Mouse (Mus musculus): ENCODE measurements around the gene Eif2s3y. TPM values are rescaled to one million over a fixed set of nuclear protein-coding genes. Genes with fewer than 3 reads are reported as not detected.

Eif2s3y gene
- polyA plus RNA-seq (2014; fragmentation: Nextera tagmentation; extraction: Ambion mirVana): 22.8 and 55.5 TPM in 2 replicates

- H3K27ac ChIP-seq (ENCODE audit: low read depth, low read length): no peak within 1 kb of the TSS
- H3K36me3 ChIP-seq (ENCODE audit: control insufficient read depth, insufficient read depth, low read length): no peaks in the 10 kb centered on the region
- H3K27me3 ChIP-seq (ENCODE audit: control insufficient read depth, insufficient read depth, low read length): no peaks in the 10 kb centered on the region
- H3K9me3 ChIP-seq (ENCODE audit: control insufficient read depth, low read length): no peaks in the 10 kb centered on the region
- H3K4me1 ChIP-seq (replicated peaks; ENCODE audit: control insufficient read depth, insufficient read depth, low read length): no peaks in the 10 kb centered on the region
- H3K4me3 ChIP-seq (ENCODE audit: low read depth, low read length): peak within 1 kb of the TSS; percentile 32
- H3K4me2 ChIP-seq (replicated peaks; ENCODE audit: low read depth, low read length): 0 out of 2 replicates have a peak within 1 kb of the TSS, but pooled peaks have one; percentile 14
- 31% methylated on average over 21 of the region's 31 CpGs for WGBS
- DNase-seq (ENCODE audit: low spot score) (peak; percentile 48), ATAC-seq (ENCODE audit: low FRiP score) (peak; percentile 95)
- H3K9ac ChIP-seq (ENCODE audit: low read depth, low read length): no peak within 1 kb of the TSS
Measured at GRCm38 (mm10) chrY:1009882-1010751, at the start of gene Eif2s3y. Eif2s3y (plus strand) TSS chrY:1010543.

Other genes starting within 250 kb of the Eif2s3y start
- not detected in 2 replicates for gene Zfy1, start 213.1 kb upstream of the Eif2s3y start, polyA plus RNA-seq (2014; fragmentation: Nextera tagmentation; extraction: Ambion mirVana)
- not detected in 2 replicates for gene Uba1y, start 191.9 kb upstream of the Eif2s3y start, polyA plus RNA-seq (2014; fragmentation: Nextera tagmentation; extraction: Ambion mirVana)
- 12.8 and 20.6 TPM in 2 replicates for gene Kdm5d, start 112.8 kb upstream of the Eif2s3y start, polyA plus RNA-seq (2014; fragmentation: Nextera tagmentation; extraction: Ambion mirVana)
- gene Uty, start 235.2 kb downstream of the Eif2s3y start, polyA plus RNA-seq (2014; fragmentation: Nextera tagmentation; extraction: Ambion mirVana): 10.6 and 16.1 TPM in 2 replicates